Mouse (Mus musculus) olfactory bulb, adult 2 months (tissue): ENCODE measurements around the gene Washc1.
"Not testable (repeated sequence)": the region's sequence is repeated elsewhere in the genome, so short reads cannot be mapped to it uniquely, and the experiment has no call there.

ENCODE experiments used
- CTCF ChIP-seq: fragments of 200-500 bp; IDR thresholded peaks from 2 replicates; pipeline ENCODE4 v1.5.1; 2012; ENCODE audit warnings: low read depth, mild to moderate bottlenecking, low read length, moderate library complexity; ENCODE audit not compliant: insufficient read depth
- POLR2A ChIP-seq: fragments of 200-500 bp; IDR thresholded peaks from 2 replicates; pipeline ENCODE4 v1.6.1; 2012; ENCODE audit warnings: mild to moderate bottlenecking, low read depth, low read length, moderate library complexity; ENCODE audit not compliant: insufficient read depth

DNA sequence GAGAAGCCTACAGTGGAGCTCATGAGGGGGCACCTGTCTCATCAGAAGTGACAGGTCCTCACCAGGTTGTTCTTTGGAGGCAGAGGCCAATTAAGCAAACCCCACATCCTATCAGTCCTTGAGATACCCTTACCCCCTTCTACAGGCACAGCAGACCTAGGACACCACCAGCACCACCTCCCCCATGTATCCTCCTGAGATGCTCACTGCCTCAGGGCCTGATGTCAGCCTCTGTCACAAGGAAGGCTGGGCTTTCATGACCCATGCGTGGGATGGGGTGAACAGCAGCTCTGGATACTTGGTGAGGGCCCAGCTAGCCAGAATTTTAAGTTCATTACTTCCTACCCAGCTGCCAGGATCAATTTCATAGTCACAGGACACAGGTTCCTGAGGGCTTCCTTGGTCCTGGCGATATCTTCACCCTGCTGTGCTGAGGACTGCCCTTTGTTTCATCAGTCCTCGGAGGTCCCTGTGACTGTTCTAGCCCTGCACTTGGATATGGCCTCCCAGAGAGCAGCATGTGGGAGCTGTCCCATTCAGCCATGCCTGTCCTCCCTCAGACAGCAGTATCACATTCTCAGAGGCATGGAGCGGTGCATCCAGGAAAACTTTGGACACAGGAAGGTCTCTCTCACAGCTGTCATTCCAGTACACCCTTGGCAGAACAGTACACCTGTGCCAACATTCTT lies 42.5 kb downstream of the Washc1 start:
- TF ChIP-seq CTCF, POLR2A: not testable (repeated sequence)
